Mouse (Mus musculus) G1E-ER4 (cell line): ENCODE results near the gene Kcp. TPM values are rescaled to one million over a fixed set of nuclear protein-coding genes. Genes with fewer than 3 reads are reported as not detected.
A peak's percentile ranks its signal among the peaks of the same experiment; 100 is the strongest.

ENCODE experiments used
- GATA1 ChIP-seq: IDR thresholded peaks from one replicate; pipeline ENCODE4 v1.8.0; 2012; ENCODE audit warnings: low read length, inconsistent platforms
- polyA plus RNA-seq: library from polyadenylated mRNA; stranded (reverse); fragments of >175 nt; gene quantifications from 2 replicates; pipeline ENCODE4 v1.2.3, GENCODE M21; 2012

Gene Kcp
- polyA plus RNA-seq, 1 experiment, result 0.71 TPM

DNA sequence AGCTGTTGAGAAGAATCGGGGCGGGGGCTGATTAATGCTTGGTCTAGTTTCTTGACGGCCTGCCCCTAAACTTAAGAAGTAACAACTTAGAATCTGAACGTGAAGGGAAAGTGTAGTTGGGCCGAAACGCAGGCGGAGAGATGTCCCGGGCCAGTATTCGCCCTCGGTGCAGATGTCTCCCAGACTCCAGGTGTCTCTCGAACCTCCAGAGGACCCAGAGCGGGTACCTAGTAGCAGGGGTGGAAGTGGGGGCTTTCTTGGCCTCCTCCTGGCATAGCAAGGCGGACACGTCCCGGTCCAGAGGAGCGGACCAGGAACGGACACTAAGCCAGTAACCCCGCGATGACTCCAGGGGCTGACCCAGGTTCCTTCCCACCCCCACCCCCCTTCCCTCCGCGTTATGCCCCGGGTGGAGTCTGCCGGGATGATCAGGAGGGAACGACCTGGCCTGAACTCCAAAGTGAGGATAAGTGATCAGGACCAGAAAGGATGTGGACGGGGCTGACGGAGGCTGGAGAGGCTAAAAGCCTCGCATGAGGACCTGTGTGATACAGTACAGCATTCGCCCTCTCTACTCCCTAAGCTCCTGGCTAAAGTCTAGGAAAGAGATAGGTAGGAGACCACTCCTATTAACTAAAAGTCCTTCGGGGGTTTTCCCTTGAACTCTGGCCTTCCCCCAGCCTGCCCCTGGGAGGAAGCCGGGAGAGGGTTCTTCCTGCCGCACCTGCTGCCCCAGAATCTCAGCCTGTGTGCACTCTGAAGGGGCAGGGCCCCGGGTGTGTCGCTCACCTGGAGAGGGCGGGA lies 19.8 kb upstream of the Kcp start:
- no peak for TF ChIP-seq GATA1

DNA sequence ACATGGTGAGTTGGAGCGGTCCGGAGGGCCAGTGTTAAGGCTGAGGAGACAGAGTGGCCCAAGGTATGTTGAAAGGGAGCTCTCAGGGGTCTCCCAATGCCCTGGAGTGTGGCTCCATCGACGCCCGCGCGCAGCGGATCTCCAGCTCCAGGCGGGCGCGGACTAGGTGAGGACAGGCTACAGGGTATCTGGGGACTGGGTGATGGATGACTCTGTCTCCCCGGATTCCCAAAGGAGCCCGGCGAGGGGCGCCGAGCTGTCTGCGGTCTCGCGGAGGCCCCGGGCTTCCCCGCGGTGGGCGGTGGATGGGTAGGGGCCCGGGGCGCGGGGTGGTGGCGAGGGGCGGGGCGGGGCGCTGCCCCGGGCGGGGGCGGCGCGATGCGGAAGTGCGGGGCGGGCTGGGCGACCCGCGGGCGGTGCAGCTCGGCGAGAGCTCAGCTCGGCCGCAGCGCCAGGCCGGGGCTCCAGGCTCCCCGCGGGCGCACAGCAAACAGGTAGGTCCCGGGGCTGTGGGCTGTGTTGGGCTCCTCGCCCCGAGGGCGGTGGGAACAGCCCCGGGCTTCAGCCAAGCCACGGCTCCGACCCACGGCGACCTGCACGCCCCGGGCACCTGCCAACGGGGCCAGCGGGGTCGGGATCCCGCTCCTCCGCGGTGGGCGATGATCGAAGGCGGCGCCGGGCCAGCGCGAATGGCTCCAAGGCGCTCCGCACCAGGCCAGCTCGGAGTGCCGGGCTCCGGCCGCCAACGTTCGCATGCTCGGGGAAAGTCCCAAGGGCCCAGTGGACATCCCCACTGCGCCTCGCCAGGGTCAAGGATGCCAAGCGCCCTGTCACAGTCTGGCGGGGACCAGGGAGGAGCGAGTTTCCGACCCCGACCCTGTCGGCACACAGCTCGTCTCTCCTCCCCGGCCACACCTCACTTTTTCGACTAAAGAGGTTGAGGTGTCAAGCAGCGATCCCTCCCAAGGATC lies 18.8 kb upstream of the Kcp start, which contains the start of gene Irf5:
Gene Irf5, plus strand, starts transcription at position 345 of the 971 bp plus-strand sequence.
- TF ChIP-seq GATA1, result no peak

DNA sequence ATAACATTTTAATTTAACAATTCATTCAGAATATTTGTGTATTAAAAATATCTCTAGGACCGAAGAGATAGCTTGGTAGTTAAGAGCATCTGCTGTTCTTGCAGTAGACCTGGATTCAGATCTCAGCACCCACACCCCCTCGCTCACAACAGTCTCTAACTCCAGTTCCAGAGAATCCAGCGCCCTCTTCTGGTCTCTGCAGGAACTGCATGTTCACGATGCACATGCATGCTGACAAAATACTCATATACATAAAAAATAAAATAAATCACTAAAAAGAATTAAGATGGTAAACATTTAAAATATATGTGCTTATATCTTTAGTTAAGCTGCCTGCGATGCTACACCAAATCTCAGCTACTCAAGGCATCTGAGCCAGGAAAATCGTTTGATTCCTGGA lies 17.5 kb upstream of the Kcp start:
- no peak for TF ChIP-seq GATA1

DNA sequence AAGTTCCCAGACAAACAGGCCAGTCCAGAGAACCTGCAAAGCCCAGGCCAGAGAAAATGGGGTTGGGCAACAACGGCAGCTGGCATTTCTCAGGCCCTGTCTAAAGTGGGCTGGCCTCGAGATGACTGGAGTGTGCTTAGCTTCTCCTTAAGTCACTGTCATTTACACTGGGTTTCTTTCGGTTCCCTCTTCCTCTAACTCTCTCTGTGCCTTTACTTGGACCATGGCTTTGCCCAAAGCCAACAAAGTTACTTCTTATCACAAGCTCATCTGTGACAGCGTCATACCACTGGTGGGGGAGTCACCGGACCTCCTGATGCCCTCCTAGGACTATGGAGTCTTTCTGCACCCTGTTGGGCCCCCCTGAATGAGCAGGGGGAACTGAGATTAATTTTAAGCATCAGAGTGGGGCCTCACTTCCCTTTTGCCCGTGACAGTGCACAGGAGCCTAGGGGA lies 16.3 kb upstream of the Kcp start:
- TF ChIP-seq GATA1, result no peak

DNA sequence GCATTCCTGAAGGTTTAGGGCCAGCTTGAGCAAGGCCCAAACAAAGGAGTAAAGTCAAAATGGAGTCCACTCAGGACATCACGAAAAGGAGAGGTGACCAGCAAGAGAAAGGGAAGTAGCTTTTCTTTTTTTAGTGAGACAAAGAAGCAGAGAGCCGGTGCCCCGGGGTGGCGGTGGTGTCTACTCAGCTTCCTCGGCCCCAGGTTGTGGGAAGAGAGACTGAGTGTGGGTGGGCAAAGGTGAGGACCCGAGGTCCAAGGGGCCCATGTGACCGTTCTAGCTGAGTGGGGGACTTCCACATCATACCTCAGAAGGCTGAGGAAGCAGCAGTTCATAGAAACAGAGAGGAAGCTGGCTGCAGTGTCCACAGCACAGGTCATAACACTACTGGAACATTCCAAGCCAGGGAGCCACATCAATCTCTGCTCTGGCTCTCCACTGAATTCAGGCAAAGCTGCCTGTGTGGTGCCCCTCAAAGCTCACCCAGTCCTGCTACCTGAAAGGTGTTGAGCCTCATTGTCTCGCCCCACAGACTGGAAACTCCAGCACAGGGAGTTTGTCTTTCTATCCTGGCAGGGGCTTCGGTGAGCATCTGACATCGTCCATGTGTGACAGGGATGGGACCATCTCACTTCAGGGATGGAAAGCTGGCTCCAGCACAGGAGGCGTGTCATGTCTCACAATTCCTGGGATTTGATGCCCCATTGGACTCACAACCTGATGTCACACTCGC lies 15.7 kb upstream of the Kcp start:
- TF ChIP-seq GATA1, result no peak

DNA sequence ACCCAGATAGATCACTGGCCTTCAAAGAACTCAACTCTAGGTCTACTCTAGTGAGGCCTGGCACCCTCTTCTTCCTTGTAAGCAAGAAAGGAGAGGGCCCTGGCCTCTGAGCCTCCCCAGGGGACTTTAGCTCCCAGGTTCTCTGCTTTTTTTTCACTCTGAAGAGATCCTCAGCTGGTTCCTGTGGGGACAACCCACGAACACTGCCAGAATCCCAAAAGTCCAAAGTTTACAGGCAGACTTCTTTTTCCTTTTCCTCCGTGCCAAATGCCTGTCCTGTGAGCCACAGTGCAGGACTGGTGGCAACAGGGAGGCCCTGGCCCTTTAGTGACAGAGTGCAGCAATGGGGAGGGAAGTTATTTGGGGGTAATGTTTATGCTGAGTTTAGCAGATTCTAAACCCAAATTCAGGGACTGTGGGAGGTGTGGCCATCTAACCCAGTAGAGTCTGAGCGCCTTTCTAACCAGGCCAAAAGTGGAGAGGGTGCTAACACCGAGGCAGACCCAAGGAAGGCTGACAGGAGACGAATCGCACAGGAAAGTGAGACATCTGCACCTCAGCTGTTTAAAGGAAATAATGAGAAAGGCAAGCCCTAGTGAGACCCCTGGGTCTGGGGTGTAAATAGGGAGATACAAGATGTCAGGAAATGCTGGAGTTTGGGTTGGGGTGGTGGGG lies 15.0 kb upstream of the Kcp start:
- TF ChIP-seq GATA1, result no peak

DNA sequence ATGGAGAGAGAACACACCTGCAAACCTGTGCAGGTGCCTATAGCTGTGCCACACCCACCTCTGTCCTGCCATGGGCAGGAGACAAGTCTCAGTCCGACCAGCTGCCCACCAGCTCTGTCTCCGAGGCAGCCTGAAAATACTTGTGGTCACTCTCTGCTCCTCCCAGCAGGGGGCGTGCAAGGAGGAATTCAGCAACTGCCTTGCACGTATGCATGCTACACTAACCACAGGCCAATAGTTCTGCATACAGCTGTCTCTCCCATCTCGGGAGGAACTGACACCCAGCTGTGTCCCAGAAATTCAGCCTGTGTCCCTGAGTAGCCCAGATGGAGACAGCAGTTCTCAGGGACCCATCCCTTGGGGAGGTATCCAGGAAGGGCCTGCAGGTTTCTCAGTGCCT lies 9.4 kb upstream of the Kcp start:
- no peak for TF ChIP-seq GATA1

DNA sequence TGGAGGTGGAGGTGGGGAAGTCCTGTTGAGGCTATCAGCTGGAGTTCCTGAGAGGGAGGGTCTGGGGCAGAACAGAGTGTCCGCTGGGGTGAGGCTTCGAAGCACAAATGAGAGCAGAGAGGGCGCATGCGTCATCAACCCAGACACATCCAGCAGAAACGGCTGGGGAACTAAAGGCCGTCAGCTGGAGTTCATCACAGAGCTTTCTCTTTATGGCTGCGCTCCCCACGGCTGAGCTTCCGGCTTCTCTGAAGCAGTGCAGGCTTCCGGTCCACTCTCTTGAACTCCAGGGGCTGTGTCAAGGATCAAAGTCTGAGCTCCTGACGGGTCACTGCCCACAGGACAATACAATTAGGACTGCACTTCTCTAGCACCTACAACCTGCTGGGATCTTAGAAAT lies 5.5 kb upstream of the Kcp start:
- no peak for TF ChIP-seq GATA1

DNA sequence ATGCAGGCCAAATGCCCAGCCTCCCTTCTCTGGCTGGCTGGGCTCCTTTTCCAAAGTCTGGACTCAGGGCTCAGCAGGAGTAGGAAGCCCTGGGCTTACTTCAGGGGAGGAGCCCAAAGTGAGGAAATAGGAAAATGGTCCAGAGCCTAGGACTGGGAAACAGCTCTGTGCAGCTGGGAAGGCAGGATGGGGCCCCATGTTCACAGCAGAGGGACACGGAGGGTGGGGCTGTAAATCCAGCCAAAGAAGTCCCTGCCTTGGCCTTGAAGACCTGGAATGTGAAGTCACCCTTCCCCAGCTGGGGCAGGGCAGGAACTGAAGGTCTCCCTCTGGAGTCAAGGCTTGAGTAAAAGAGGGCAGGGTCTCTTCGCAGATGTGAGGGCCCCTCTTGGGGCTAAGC lies 1.3 kb upstream of the Kcp start:
- no peak for TF ChIP-seq GATA1

DNA sequence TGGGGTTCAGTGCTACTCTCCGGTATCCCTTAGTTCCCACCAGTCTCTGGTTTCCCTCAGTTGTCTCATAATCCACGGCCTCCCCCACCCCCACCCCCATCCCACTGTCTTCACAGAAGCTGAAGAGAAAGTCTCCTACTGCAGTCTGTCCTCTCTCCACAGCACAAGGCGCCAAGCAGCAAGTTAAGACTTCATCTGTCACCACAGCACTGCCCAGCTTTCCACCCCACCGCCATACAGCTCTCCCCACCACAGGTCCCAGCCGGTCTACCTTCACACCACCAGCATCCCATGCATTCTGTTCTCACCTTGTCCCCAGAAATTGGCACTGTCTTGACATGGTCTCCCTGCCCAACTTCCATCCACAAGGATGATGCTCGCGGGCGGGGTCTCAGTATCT lies 918 bp downstream of the Kcp start:
- TF ChIP-seq GATA1, result no peak

DNA sequence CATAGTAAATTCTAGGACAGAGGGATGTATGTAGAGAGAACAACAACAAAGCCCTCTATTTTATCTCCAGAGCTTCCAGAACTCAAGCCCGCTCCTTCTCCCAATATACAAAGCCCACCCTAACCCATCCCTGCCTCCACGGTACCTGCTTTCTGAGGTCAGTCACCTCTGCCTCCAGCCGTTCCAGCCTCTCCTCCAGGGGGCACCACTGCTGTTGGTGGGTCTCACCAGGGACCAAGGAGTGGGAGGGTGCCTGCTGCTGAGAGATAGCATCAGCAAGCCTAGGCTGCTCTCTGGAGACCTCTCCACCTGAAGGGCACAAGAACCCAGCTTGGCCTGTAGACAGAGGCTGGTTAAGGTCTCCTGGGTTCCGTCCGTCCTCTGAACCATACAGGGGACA lies 2.3 kb downstream of the Kcp start:
- TF ChIP-seq GATA1, result no peak

DNA sequence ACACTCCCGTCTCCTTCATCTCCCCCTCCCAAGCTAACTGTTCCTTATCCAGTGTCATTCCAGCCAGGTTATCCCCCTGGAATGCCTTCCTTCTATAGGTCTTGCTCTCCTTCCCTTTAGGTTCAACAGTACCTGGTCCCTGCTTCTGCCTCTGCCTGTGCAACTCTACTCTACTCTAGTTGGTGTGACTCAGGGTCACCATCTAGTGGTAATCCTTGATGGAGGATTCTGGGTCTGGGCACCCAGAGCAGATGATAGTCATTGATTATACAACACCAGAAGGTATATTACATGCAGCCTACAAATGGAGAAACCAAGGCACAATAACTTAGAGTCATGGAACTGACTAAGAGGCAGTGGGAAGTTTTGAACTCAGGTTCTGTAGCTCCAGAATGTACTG lies 6.2 kb downstream of the Kcp start:
- TF ChIP-seq GATA1, result no peak

DNA sequence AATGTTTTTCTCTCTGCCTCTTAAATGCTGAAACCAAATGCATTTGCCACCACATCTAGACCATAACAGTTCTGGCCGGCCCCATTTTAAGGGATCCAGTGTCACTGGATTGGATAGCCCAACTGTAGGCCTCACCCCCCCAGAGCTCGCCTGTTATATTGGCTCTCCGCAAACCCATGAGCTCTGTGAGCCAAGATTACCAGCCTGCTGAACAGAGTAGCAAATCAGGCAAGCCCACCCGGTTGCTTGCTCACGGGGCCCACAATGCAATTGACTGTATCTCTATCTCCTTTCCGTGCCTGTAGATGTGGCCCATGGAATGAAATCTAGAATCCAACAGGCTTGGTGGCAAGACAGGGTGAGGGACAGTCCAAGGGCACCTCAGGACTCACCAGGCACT lies 6.9 kb downstream of the Kcp start:
- no peak for TF ChIP-seq GATA1

DNA sequence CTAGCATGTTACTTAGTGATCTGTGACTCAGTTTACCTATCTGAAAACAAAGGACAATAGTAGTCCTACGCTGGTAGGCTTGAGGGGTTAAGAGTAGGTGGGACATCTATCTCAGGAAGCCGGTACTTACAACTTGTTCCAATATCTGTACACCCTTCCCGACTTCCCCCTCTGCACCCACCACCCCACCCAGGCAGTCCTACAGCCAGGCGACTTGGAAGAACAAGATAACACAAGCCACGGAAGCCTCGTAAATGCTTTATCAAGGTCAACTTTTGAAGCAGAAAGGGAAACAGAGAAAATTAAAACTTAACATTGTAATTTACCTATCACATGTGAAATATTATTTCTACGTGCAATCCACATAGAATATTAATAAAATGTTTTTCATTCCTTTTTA lies 7.6 kb downstream of the Kcp start:
- TF ChIP-seq GATA1, result peak; percentile 16

DNA sequence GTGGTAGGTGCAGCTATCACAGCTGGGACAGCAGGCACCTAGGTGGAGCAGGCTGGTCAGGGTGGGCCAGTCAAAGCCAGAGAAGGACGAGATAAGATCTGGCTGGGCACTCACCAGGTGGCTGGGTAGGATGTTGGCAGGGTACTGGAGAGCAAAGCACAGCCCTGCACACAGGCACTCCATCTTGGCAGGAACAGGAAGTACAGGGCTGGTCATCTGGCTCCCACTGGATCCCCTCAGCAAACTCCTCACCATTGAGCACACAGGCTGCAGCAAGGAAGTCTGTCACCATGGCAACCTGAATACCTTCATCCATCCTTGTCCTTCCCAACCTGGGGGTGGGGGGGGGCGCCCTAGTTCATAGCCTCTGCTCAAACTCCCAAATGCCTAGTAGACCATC lies 10.0 kb downstream of the Kcp start:
- TF ChIP-seq GATA1, result no peak
